ENCODE assay signal across 21 mouse cellular contexts in genomic region chr4:92921386-92922040, GRCm38 (mm10).
A peak's percentile ranks its signal among the peaks of the same experiment; 100 is the strongest.
DNase-seq lines count a peak whose midpoint lies in the region; ATAC-seq and TF ChIP-seq lines count a peak whose summit lies in the region.
"Had no signal": no experiment of that assay in that cellular context is flagged by ENCODE, and none has a peak within 500 bp of the region (broad histone marks: within the 10 kb centered on the region; RNA-seq: fewer than 3 reads in every experiment).

No protein-coding gene starts in this region.

- 63% methylated on average over 9 of the region's 9 CpGs for WGBS in liver, adult 2 months
- 69% methylated on average over 9 of the region's 9 CpGs for WGBS in liver, embryonic 11.5 days
- WGBS in intestine, embryonic 15.5 days: 65% methylated on average over 9 of the region's 9 CpGs

- ATAC-seq in liver, embryonic 11.5 days (replicated peaks; ENCODE audit: low FRiP score): no peak
- peak; percentile 77 for ATAC-seq in intestine, embryonic 15.5 days
- ATAC-seq: CD4-positive, CD25-positive, alpha-beta regulatory T cell, adult 4 months; forebrain, embryonic 13.5 days; forebrain, embryonic 16.5 days; hindbrain, embryonic 16.5 days; Patski had no signal

- no peak for TF ChIP-seq CTCF in liver, adult 2 months (IDR thresholded peaks at IDR 0.05; ENCODE audit: low read depth, low read length)

- no peak for TF ChIP-seq POLR2A in liver, adult 2 months (IDR thresholded peaks at IDR 0.05; ENCODE audit: extremely low read depth, insufficient read depth, low read length)

- H3K4me1 ChIP-seq in liver, adult 2 months (ENCODE audit: control insufficient read depth, insufficient read depth, low read length): no peaks in the 10 kb centered on the region
- no peaks in the 10 kb centered on the region for H3K4me1 ChIP-seq in liver, embryonic 11.5 days (replicated peaks; ENCODE audit: control insufficient read depth, insufficient read depth, low read length)
- no peaks in the 10 kb centered on the region for H3K4me1 ChIP-seq in intestine, embryonic 15.5 days (replicated peaks)
- H3K4me1 ChIP-seq: forebrain, embryonic 10.5 days; forebrain, embryonic 13.5 days; hindbrain, embryonic 13.5 days had no signal

- no peaks in the 10 kb centered on the region for H3K27me3 ChIP-seq in liver, adult 2 months (ENCODE audit: control insufficient read depth, insufficient read depth, low read length)
- H3K27me3 ChIP-seq in liver, embryonic 11.5 days (replicated peaks; ENCODE audit: control insufficient read depth, insufficient read depth, low read length): no peaks in the 10 kb centered on the region
- H3K27me3 ChIP-seq in intestine, embryonic 15.5 days (replicated peaks): no peaks in the 10 kb centered on the region
- H3K27me3 ChIP-seq: forebrain, embryonic 13.5 days; hindbrain, embryonic 13.5 days; Patski had no signal

- no peak overlapping the region for H3K4me2 ChIP-seq in liver, embryonic 11.5 days
- no peak overlapping the region for H3K4me2 ChIP-seq in intestine, embryonic 15.5 days (replicated peaks)
- H3K4me2 ChIP-seq: forebrain, embryonic 13.5 days; heart, embryonic 11.5 days; hindbrain, embryonic 13.5 days had no signal

- peak; percentile 5 for DNase-seq in liver, adult 2 months (ENCODE audit: extremely low read depth, low read depth, low spot score)
- DNase-seq in liver, embryonic 11.5 days (ENCODE audit: low spot score): no peak
- peak; percentile 53 for DNase-seq in yolk sac, embryonic 10.5 days (ENCODE audit: low spot score)
- DNase-seq in heart, adult 18-20 months: no peak
- no peak for DNase-seq in layer of hippocampus, adult 9-10 months (ENCODE audit: low spot score)
- DNase-seq: adrenal gland, postnatal 10 days; adrenal gland, postnatal 36 days; cerebellum, adult 18-20 months; cerebellum, adult 9-10 months; cerebellum, postnatal 14 days; gastrocnemius, postnatal 10 days; gastrocnemius, postnatal 36 days had no signal

- no peak overlapping the region for H3K27ac ChIP-seq in liver, adult 2 months (replicated peaks; ENCODE audit: insufficient read depth, low read depth, low read length)
- H3K27ac ChIP-seq in liver, embryonic 11.5 days (ENCODE audit: low read depth, low read length): no peak overlapping the region
- no peak overlapping the region for H3K27ac ChIP-seq in intestine, embryonic 15.5 days
- H3K27ac ChIP-seq: forebrain, embryonic 10.5 days; forebrain, embryonic 13.5 days; hindbrain, embryonic 13.5 days had no signal

- no peaks in the 10 kb centered on the region for H3K36me3 ChIP-seq in liver, adult 2 months (ENCODE audit: control insufficient read depth, insufficient read depth, low read length)
- H3K36me3 ChIP-seq in liver, embryonic 11.5 days (ENCODE audit: control insufficient read depth, insufficient read depth, low read length): no peaks in the 10 kb centered on the region
- no peaks in the 10 kb centered on the region for H3K36me3 ChIP-seq in intestine, embryonic 15.5 days
- H3K36me3 ChIP-seq: forebrain, embryonic 10.5 days; hindbrain, embryonic 13.5 days had no signal

- no peak overlapping the region for H3K4me3 ChIP-seq in liver, adult 2 months (ENCODE audit: insufficient read depth, low read depth, low read length)
- H3K4me3 ChIP-seq in liver, embryonic 11.5 days (ENCODE audit: low read depth, low read length): no peak overlapping the region
- no peak overlapping the region for H3K4me3 ChIP-seq in intestine, embryonic 15.5 days (replicated peaks)
- H3K4me3 ChIP-seq: forebrain, embryonic 10.5 days; forebrain, embryonic 13.5 days; hindbrain, embryonic 13.5 days had no signal

- no peaks in the 10 kb centered on the region for H3K9me3 ChIP-seq in liver, embryonic 11.5 days (ENCODE audit: control insufficient read depth, low read length)
- H3K9me3 ChIP-seq in intestine, embryonic 15.5 days: no peaks in the 10 kb centered on the region
- H3K9me3 ChIP-seq: forebrain, embryonic 10.5 days; forebrain, embryonic 13.5 days; hindbrain, embryonic 13.5 days had no signal

- H3K9ac ChIP-seq in liver, adult 2 months (ENCODE audit: low read depth, low read length): no peak overlapping the region
- no peak overlapping the region for H3K9ac ChIP-seq in liver, embryonic 11.5 days (ENCODE audit: low read depth, low read length)
- no peak overlapping the region for H3K9ac ChIP-seq in intestine, embryonic 15.5 days
- H3K9ac ChIP-seq: forebrain, embryonic 13.5 days; hindbrain, embryonic 13.5 days had no signal

- H3K79me2 ChIP-seq in liver, adult 2 months (ENCODE audit: control insufficient read depth, insufficient read depth, low read length): no peaks in the 10 kb centered on the region

Comparison
In these comparisons a context has a peak if more than half of its experiments do, and no peak if none do; other contexts are left out.
1. DNase-seq: peak in liver, adult 2 months (single experiment) and yolk sac, embryonic 10.5 days (single experiment); none in liver, embryonic 11.5 days (single experiment), heart, adult 18-20 months (0 of 2) and layer of hippocampus, adult 9-10 months (single experiment).